Mouse (Mus musculus) effector memory CD4-positive, alpha-beta T cell, adult 7 months (primary cell): ENCODE data around the gene Gm16867. TPM values are rescaled to one million over a fixed set of nuclear protein-coding genes. Genes with fewer than 3 reads are reported as not detected.

Source experiments
- polyA plus RNA-seq: library from polyadenylated mRNA; unstranded; fragments of 100-300 nt; shearing (Covaris generic); gene quantifications from one replicate; pipeline ENCODE4 v1.2.1, GENCODE M21; 2017

The Gm16867 gene
- not detected for polyA plus RNA-seq

GRCm38 (mm10) chr14:69503174-69503573 is at the start of gene Gm16867:
Gene Gm16867 (minus strand): TSS chr14:69503362.

GRCm38 (mm10) chr14:69512449-69512848 is 9.3 kb upstream of the Gm16867 start, which contains the start of gene Gm27179:
Gene Gm27179 (minus strand): TSS chr14:69512549.

Other genes starting within 250 kb of the Gm16867 start
- gene Synb, start 209.1 kb downstream of the Gm16867 start, polyA plus RNA-seq = 0.43 TPM
- not detected for gene Gm27179, start 9.2 kb upstream of the Gm16867 start, polyA plus RNA-seq
- gene Entpd4b, start 52.1 kb upstream of the Gm16867 start, polyA plus RNA-seq = 15.8 TPM